Mouse (Mus musculus): Measurements from ENCODE around the gene Kcnj12. TPM values are rescaled to one million over a fixed set of nuclear protein-coding genes. Genes with fewer than 3 reads are reported as not detected.
A peak's percentile ranks its signal among the peaks of the same experiment; 100 is the strongest.

Kcnj12 gene
- total and polyA plus RNA-seq, 3 experiments = not detected

- Histone ChIP-seq H3K79me2 (replicated peaks; ENCODE audit: control insufficient read depth, extremely low read depth, insufficient read depth, poor library complexity, severe bottlenecking) (no peaks in the 10 kb centered on the region), H3K9me3 (replicated peaks; ENCODE audit: low read length) (no peaks in the 10 kb centered on the region), H3K27me3 (replicated peaks) (peaks cover 1% of the 10 kb centered on the region), H3K27ac (ENCODE audit: insufficient read depth, low read depth) (no peak overlapping the region), H3K36me3 (replicated peaks in 1 of 2; ENCODE audit: control insufficient read depth in 1 of 2, insufficient read depth in 1 of 2, low read length in 1 of 2) (no peaks in the 10 kb centered on the region), H3K4me1 (ENCODE audit: control insufficient read depth in 1 of 2, insufficient read depth in 2 of 2) (peaks cover 4 to 31% of the 10 kb centered on the region in 2 experiments; a peak in 2 of 4 replicates), H3K4me3 (replicated peaks in 1 of 3; ENCODE audit: low read depth in 2 of 3, low read length in 2 of 3, poor library complexity in 1 of 3) (no peak overlapping the region), H3K9ac (ENCODE audit: insufficient read depth, low read depth) (no peak overlapping the region), H3K4me2 (ENCODE audit: insufficient read depth, low read depth, poor library complexity, severe bottlenecking) (no peak overlapping the region)
- in situ Hi-C loops (cut with MboI; ENCODE audit: low pct_ligation_motif_present, low pct_unique_long_range_greater_than_20kb, low sequenced_read_pairs) (no loop called here), dilution Hi-C loops (cut with MboI; ENCODE audit: extremely low pct_ligation_motif_present, extremely low pct_unique_long_range_greater_than_20kb, low sequenced_read_pairs) (no loop called here)
- no peak for TF ChIP-seq IRF4 (IDR thresholded peaks at IDR 0.05; ENCODE audit: low read depth, low read length)
- no peak for TF ChIP-seq ZNF384 (IDR thresholded peaks at IDR 0.05; ENCODE audit: low read depth, low read length)
- TF ChIP-seq TBP (conservative IDR thresholded peaks at IDR 0.05; ENCODE audit: low read depth, low read length) = no peak
- TF ChIP-seq RCOR1 (conservative IDR thresholded peaks at IDR 0.05; ENCODE audit: low read depth, low read length) = no peak
- no peak for DNase-seq (ENCODE audit: extremely low read depth)
Observed at GRCm38 (mm10) chr11:61060634-61061033, 38.3 kb downstream of the Kcnj12 start.

- H3K4me1 ChIP-seq (ENCODE audit: control insufficient read depth in 1 of 2, insufficient read depth in 2 of 2) = peaks cover 4 to 31% of the 10 kb centered on the region in 2 experiments; a peak in 2 of 4 replicates
- TF ChIP-seq MXI1 (IDR thresholded peaks at IDR 0.05; ENCODE audit: low read depth, low read length) (no peak), JUN (IDR thresholded peaks at IDR 0.05; ENCODE audit: insufficient read depth, low read depth, low read length) (no peak), USF2 (conservative IDR thresholded peaks at IDR 0.05; ENCODE audit: low read depth, low read length) (no peak), IRF4 (IDR thresholded peaks at IDR 0.05; ENCODE audit: low read depth, low read length) (no peak), PAX5 (IDR thresholded peaks at IDR 0.05; ENCODE audit: low read length) (no peak), CTCF (conservative IDR thresholded peaks at IDR 0.05 in 1 of 2, IDR thresholded peaks at IDR 0.05 in 1 of 2; ENCODE audit: low read depth in 2 of 2, low read length in 2 of 2) (peak in 1 of 2 experiments; percentile 54; a peak in 2 of 4 replicates), HCFC1 (IDR thresholded peaks at IDR 0.05; ENCODE audit: low read depth, low read length) (no peak), MAZ (IDR thresholded peaks at IDR 0.05; ENCODE audit: low read depth, low read length) (no peak), ZNF384 (IDR thresholded peaks at IDR 0.05; ENCODE audit: low read depth, low read length) (no peak), JUND (conservative IDR thresholded peaks at IDR 0.05; ENCODE audit: low read depth, low read length) (no peak), RCOR1 (conservative IDR thresholded peaks at IDR 0.05; ENCODE audit: low read depth, low read length) (no peak), POLR2AphosphoS2 (IDR thresholded peaks at IDR 0.05; ENCODE audit: low read depth, low read length) (no peak), GABPA (IDR thresholded peaks at IDR 0.05; ENCODE audit: insufficient replicate concordance, low read depth, low read length) (no peak), RAD21 (IDR thresholded peaks at IDR 0.05; ENCODE audit: low read depth, low read length) (peak; percentile 59), CHD2 (IDR thresholded peaks at IDR 0.05; ENCODE audit: low read length) (no peak), NELFE (IDR thresholded peaks at IDR 0.05; ENCODE audit: low read depth, low read length) (no peak), ZMIZ1 (IDR thresholded peaks at IDR 0.05; ENCODE audit: low read depth, low read length) (no peak), SMC3 (IDR thresholded peaks at IDR 0.05; ENCODE audit: low read depth, low read length) (peak; percentile 43)
- in situ Hi-C loops (cut with MboI; ENCODE audit: low pct_ligation_motif_present, low pct_unique_long_range_greater_than_20kb, low sequenced_read_pairs) (no loop called here), dilution Hi-C loops (cut with MboI; ENCODE audit: extremely low pct_ligation_motif_present, extremely low pct_unique_long_range_greater_than_20kb, low sequenced_read_pairs) (no loop called here)
- no peaks in the 10 kb centered on the region for H3K9me3 ChIP-seq (replicated peaks; ENCODE audit: low read length)
- H3K9ac ChIP-seq (ENCODE audit: insufficient read depth, low read depth) = no peak overlapping the region
- H3K4me2 ChIP-seq (ENCODE audit: insufficient read depth, low read depth, poor library complexity, severe bottlenecking) = no peak overlapping the region
- H3K27me3 ChIP-seq (replicated peaks) = peaks cover 2% of the 10 kb centered on the region
- no peak overlapping the region for H3K27ac ChIP-seq (ENCODE audit: insufficient read depth, low read depth)
- H3K4me3 ChIP-seq (replicated peaks in 1 of 3; ENCODE audit: low read depth in 2 of 3, low read length in 2 of 3, poor library complexity in 1 of 3) = no peak overlapping the region
- peak; percentile 16 for DNase-seq (ENCODE audit: extremely low read depth)
- H3K36me3 ChIP-seq (replicated peaks in 1 of 2; ENCODE audit: control insufficient read depth in 1 of 2, insufficient read depth in 1 of 2, low read length in 1 of 2) = no peaks in the 10 kb centered on the region
- no peaks in the 10 kb centered on the region for H3K79me2 ChIP-seq (replicated peaks; ENCODE audit: control insufficient read depth, extremely low read depth, insufficient read depth, poor library complexity, severe bottlenecking)
Observed at GRCm38 (mm10) chr11:61062548-61063461, 40.4 kb downstream of the Kcnj12 start.
